Mouse (Mus musculus) neural tube, embryonic 12.5 days (tissue): ENCODE measurements around the gene Olfr1023. TPM values are rescaled to one million over a fixed set of nuclear protein-coding genes. Genes with fewer than 3 reads are reported as not detected.

Source experiments
- ATAC-seq: fragments of 200-750 bp; cut with Nextera tagmentation; 2 replicates; pipeline ENCODE4 v1.8.0; 2017; ENCODE audit warnings: low read depth, mild to moderate bottlenecking, moderate TSS enrichment, moderate library complexity; ENCODE audit not compliant: low FRiP score
- H3K27ac ChIP-seq: fragments of 300-500 bp; sonication (generic); 2 replicates; pipeline ENCODE4 v1.5.1; 2016
- H3K27me3 ChIP-seq: fragments of 300-500 bp; sonication (generic); replicated peaks from 2 replicates; pipeline ENCODE4 v1.6.1; 2016; ENCODE audit warnings: mild to moderate bottlenecking
- H3K36me3 ChIP-seq: fragments of 300-500 bp; sonication (generic); 2 replicates; pipeline ENCODE4 v1.6.1; 2016; ENCODE audit warnings: mild to moderate bottlenecking
- H3K4me1 ChIP-seq: fragments of 300-500 bp; sonication (generic); 2 replicates; pipeline ENCODE4 v1.6.1; 2016
- H3K4me2 ChIP-seq: fragments of 300-500 bp; sonication (generic); replicated peaks from 2 replicates; pipeline ENCODE4 v1.6.1; 2016; ENCODE audit warnings: mild to moderate bottlenecking
- H3K4me3 ChIP-seq: fragments of 300-500 bp; sonication (generic); 2 replicates; pipeline ENCODE4 v1.5.1; 2016
- H3K9ac ChIP-seq: fragments of 300-500 bp; sonication (generic); 2 replicates; pipeline ENCODE4 v1.6.1; 2016; ENCODE audit warnings: mild to moderate bottlenecking
- H3K9me3 ChIP-seq: fragments of 300-500 bp; sonication (generic); 2 replicates; pipeline ENCODE4 v1.6.1; 2016; ENCODE audit warnings: mild to moderate bottlenecking
- WGBS: fragments of 180-500 bp; shearing (Covaris S2); methylation state at CpG from one replicate; pipeline ENCODE4 v1.1.7; 2016; 5-methylcytosine and 5-hydroxymethylcytosine counted together
- polyA plus RNA-seq: library from polyadenylated mRNA; unstranded; fragments of >200 nt; fragmentation: Nextera tagmentation; extraction: Ambion mirVana; gene quantifications from 2 replicates; pipeline ENCODE4 v1.2.1, GENCODE M21; 2016

Gene Olfr1023
- not detected in 2 replicates for polyA plus RNA-seq

GRCm38 (mm10) chr2:85885340-85885739 is at the start of gene Olfr1023:
Gene Olfr1023, plus strand, starts transcription at chr2:85885640.
- no peak within 1 kb of the TSS for H3K4me2 ChIP-seq
- H3K9me3 ChIP-seq, result no peaks in the 10 kb centered on the region
- H3K9ac ChIP-seq, result no peak within 1 kb of the TSS
- no peak within 1 kb of the TSS for H3K27ac ChIP-seq
- no peaks in the 10 kb centered on the region for H3K27me3 ChIP-seq
- no peak for ATAC-seq
- no peaks in the 10 kb centered on the region for H3K36me3 ChIP-seq
- H3K4me3 ChIP-seq, result no peak within 1 kb of the TSS
- 80% methylated on average over 2 of the region's 2 CpGs for WGBS
- H3K4me1 ChIP-seq, result no peaks in the 10 kb centered on the region

- Histone ChIP-seq H3K36me3 (no peaks in the 10 kb centered on the region), H3K9me3 (no peaks in the 10 kb centered on the region), H3K27ac (no peak within 1 kb of the TSS), H3K27me3 (no peaks in the 10 kb centered on the region), H3K4me2 (no peak within 1 kb of the TSS), H3K4me1 (no peaks in the 10 kb centered on the region), H3K9ac (no peak within 1 kb of the TSS), H3K4me3 (no peak within 1 kb of the TSS)
- no peak for ATAC-seq
Observed at GRCm38 (mm10) chr2:85845383-85845782, 40.1 kb upstream of the Olfr1023 start, which contains the start of gene Olfr1019. Gene Olfr1019, minus strand, starts transcription at chr2:85845483.

- Histone ChIP-seq H3K4me3 (no peak within 1 kb of the TSS), H3K36me3 (no peaks in the 10 kb centered on the region), H3K9ac (no peak within 1 kb of the TSS), H3K4me2 (no peak within 1 kb of the TSS), H3K27ac (no peak within 1 kb of the TSS), H3K4me1 (no peaks in the 10 kb centered on the region), H3K9me3 (no peaks in the 10 kb centered on the region), H3K27me3 (no peaks in the 10 kb centered on the region)
- ATAC-seq, result no peak
- 84% methylated on average over 1 of the region's 1 CpGs for WGBS
Observed at GRCm38 (mm10) chr2:85846730-85847129, 38.7 kb upstream of the Olfr1023 start, which contains the start of gene Olfr1020. Gene Olfr1020, plus strand, starts transcription at chr2:85847030.

GRCm38 (mm10) chr2:85868294-85868693 is 17.1 kb upstream of the Olfr1023 start, which contains the start of gene Olfr1022:
Gene Olfr1022, plus strand, starts transcription at chr2:85868594.
- no peaks in the 10 kb centered on the region for H3K36me3 ChIP-seq
- ATAC-seq, result no peak
- no peak within 1 kb of the TSS for H3K4me3 ChIP-seq
- no peaks in the 10 kb centered on the region for H3K27me3 ChIP-seq
- 59% methylated on average over 2 of the region's 2 CpGs for WGBS
- H3K4me2 ChIP-seq, result no peak within 1 kb of the TSS
- H3K9me3 ChIP-seq, result no peaks in the 10 kb centered on the region
- H3K4me1 ChIP-seq, result no peaks in the 10 kb centered on the region
- no peak within 1 kb of the TSS for H3K9ac ChIP-seq
- H3K27ac ChIP-seq, result no peak within 1 kb of the TSS

- Histone ChIP-seq H3K9ac (no peak within 1 kb of the TSS), H3K9me3 (no peaks in the 10 kb centered on the region), H3K4me1 (no peaks in the 10 kb centered on the region), H3K36me3 (no peaks in the 10 kb centered on the region), H3K27me3 (no peaks in the 10 kb centered on the region), H3K4me3 (no peak within 1 kb of the TSS), H3K27ac (no peak within 1 kb of the TSS), H3K4me2 (no peak within 1 kb of the TSS)
- ATAC-seq, result no peak
- WGBS, result 84% methylated on average over 3 of the region's 3 CpGs
Observed at GRCm38 (mm10) chr2:85904952-85905351, 19.5 kb downstream of the Olfr1023 start, which contains the start of gene Olfr1024. Gene Olfr1024, minus strand, starts transcription at chr2:85905052.

- Histone ChIP-seq H3K4me2 (no peak overlapping the region), H3K27me3 (no peaks in the 10 kb centered on the region), H3K36me3 (no peaks in the 10 kb centered on the region), H3K9ac (no peak overlapping the region), H3K4me3 (no peak overlapping the region), H3K4me1 (no peaks in the 10 kb centered on the region), H3K27ac (no peak overlapping the region), H3K9me3 (no peaks in the 10 kb centered on the region)
- no peak for ATAC-seq
Observed at GRCm38 (mm10) chr2:85913197-85913596, 27.8 kb downstream of the Olfr1023 start.

GRCm38 (mm10) chr2:85914893-85915292 is 29.5 kb downstream of the Olfr1023 start, which contains the start of gene Olfr1025-ps1:
Gene Olfr1025-ps1, plus strand, starts transcription at chr2:85915193.
- H3K9me3 ChIP-seq, result no peaks in the 10 kb centered on the region
- H3K4me1 ChIP-seq, result no peaks in the 10 kb centered on the region
- no peak for ATAC-seq
- no peaks in the 10 kb centered on the region for H3K27me3 ChIP-seq
- WGBS, result 59% methylated on average over 1 of the region's 1 CpGs
- H3K9ac ChIP-seq, result no peak within 1 kb of the TSS
- no peak within 1 kb of the TSS for H3K27ac ChIP-seq
- H3K36me3 ChIP-seq, result no peaks in the 10 kb centered on the region
- no peak within 1 kb of the TSS for H3K4me2 ChIP-seq
- H3K4me3 ChIP-seq, result no peak within 1 kb of the TSS

GRCm38 (mm10) chr2:85921258-85921657 is 35.8 kb downstream of the Olfr1023 start, which contains the start of gene Olfr1026:
Gene Olfr1026, plus strand, starts transcription at chr2:85921558.
- Histone ChIP-seq H3K9me3 (no peaks in the 10 kb centered on the region), H3K4me3 (no peak within 1 kb of the TSS), H3K27ac (no peak within 1 kb of the TSS), H3K4me2 (no peak within 1 kb of the TSS), H3K9ac (no peak within 1 kb of the TSS), H3K27me3 (no peaks in the 10 kb centered on the region), H3K36me3 (no peaks in the 10 kb centered on the region), H3K4me1 (no peaks in the 10 kb centered on the region)
- 85% methylated on average over 3 of the region's 3 CpGs for WGBS
- ATAC-seq, result no peak

Other genes with a start within 250 kb of the Olfr1023 start
- not detected in 2 replicates for gene Olfr1002, start 234.9 kb upstream of the Olfr1023 start, polyA plus RNA-seq
- gene Olfr154, start 221.2 kb upstream of the Olfr1023 start, polyA plus RNA-seq, result not detected in 2 replicates
- gene Olfr1006, start 206.9 kb upstream of the Olfr1023 start, polyA plus RNA-seq, result not detected in 2 replicates
- not detected in 2 replicates for gene Olfr1008, start 196.2 kb upstream of the Olfr1023 start, polyA plus RNA-seq
- gene Olfr1009, start 170.2 kb upstream of the Olfr1023 start, polyA plus RNA-seq, result not detected in 2 replicates
- gene Olfr1012, start 122.9 kb upstream of the Olfr1023 start, polyA plus RNA-seq, result not detected in 2 replicates
- not detected in 2 replicates for gene Olfr1013, start 118.5 kb upstream of the Olfr1023 start, polyA plus RNA-seq
- gene Olfr1014, start 112.9 kb upstream of the Olfr1023 start, polyA plus RNA-seq, result not detected in 2 replicates
- not detected in 2 replicates for gene Olfr1015, start 103.6 kb upstream of the Olfr1023 start, polyA plus RNA-seq
- not detected in 2 replicates for gene Olfr1016, start 83.1 kb upstream of the Olfr1023 start, polyA plus RNA-seq
- gene Olfr1018, start 67.2 kb upstream of the Olfr1023 start, polyA plus RNA-seq, result not detected in 2 replicates
- not detected in 2 replicates for gene Olfr1019, start 40.2 kb upstream of the Olfr1023 start, polyA plus RNA-seq
- not detected in 2 replicates for gene Olfr1020, start 38.6 kb upstream of the Olfr1023 start, polyA plus RNA-seq
- not detected in 2 replicates for gene Olfr1022, start 17.0 kb upstream of the Olfr1023 start, polyA plus RNA-seq
- gene Olfr1024, start 19.4 kb downstream of the Olfr1023 start, polyA plus RNA-seq, result not detected in 2 replicates
- gene Olfr1025-ps1, start 29.6 kb downstream of the Olfr1023 start, polyA plus RNA-seq, result not detected in 2 replicates
- gene Olfr1026, start 35.9 kb downstream of the Olfr1023 start, polyA plus RNA-seq, result not detected in 2 replicates
- not detected in 2 replicates for gene Olfr1028, start 64.8 kb downstream of the Olfr1023 start, polyA plus RNA-seq
- not detected in 2 replicates for gene Olfr1029, start 88.3 kb downstream of the Olfr1023 start, polyA plus RNA-seq
- gene Olfr1030, start 93.6 kb downstream of the Olfr1023 start, polyA plus RNA-seq, result not detected in 2 replicates
- not detected in 2 replicates for gene Olfr1031, start 104.7 kb downstream of the Olfr1023 start, polyA plus RNA-seq
- gene Olfr1032, start 119.9 kb downstream of the Olfr1023 start, polyA plus RNA-seq, result not detected in 2 replicates
- gene Olfr1033, start 135.0 kb downstream of the Olfr1023 start, polyA plus RNA-seq, result not detected in 2 replicates
- not detected in 2 replicates for gene Olfr1034, start 160.2 kb downstream of the Olfr1023 start, polyA plus RNA-seq
- gene Olfr1036, start 188.4 kb downstream of the Olfr1023 start, polyA plus RNA-seq, result not detected in 2 replicates
- not detected in 2 replicates for gene Olfr1037, start 201.7 kb downstream of the Olfr1023 start, polyA plus RNA-seq